Mouse (Mus musculus): ENCODE results near the gene Rsu1. TPM values are rescaled to one million over a fixed set of nuclear protein-coding genes. Genes with fewer than 3 reads are reported as not detected.

The Rsu1 gene
- polyA plus RNA-seq, 1 experiment: 61.1 TPM

- peak; percentile 54 for DNase-seq
- WGBS: 79% methylated on average over 8 of the region's 8 CpGs
- peaks cover 3% of the 10 kb centered on the region; the same call in 1 of the 2 replicates for H3K4me1 ChIP-seq (ENCODE audit: control insufficient read depth, insufficient read depth, low read length)
These were observed 33.9 kb downstream of the Rsu1 start for GRCm38 (mm10) chr2:13237140-13237901.

GRCm38 (mm10) chr2:13235696-13236095, 35.5 kb downstream of the Rsu1 start:
- 52% methylated on average over 5 of the region's 5 CpGs for WGBS
- peak; percentile 28 for DNase-seq
- H3K27ac ChIP-seq (ENCODE audit: insufficient read depth, low read depth, low read length): no peak overlapping the region
- no peaks in the 10 kb centered on the region for H3K36me3 ChIP-seq (ENCODE audit: control insufficient read depth, insufficient read depth, low read length)
- H3K4me3 ChIP-seq (ENCODE audit: insufficient read depth, low read depth, low read length): no peak overlapping the region
- no peaks in the 10 kb centered on the region for H3K27me3 ChIP-seq (replicated peaks; ENCODE audit: control insufficient read depth, insufficient read depth, low read length)
- peaks cover 3% of the 10 kb centered on the region; the same call in 1 of the 2 replicates for H3K4me1 ChIP-seq (ENCODE audit: control insufficient read depth, insufficient read depth, low read length)
- TF ChIP-seq CTCF (conservative IDR thresholded peaks at IDR 0.05; ENCODE audit: insufficient read depth, insufficient read length, low read depth, low read length): no peak

More at GRCm38 (mm10) chr2:13237140-13237901, 33.9 kb downstream of the Rsu1 start:
- Histone ChIP-seq H3K27me3 (replicated peaks; ENCODE audit: control insufficient read depth, insufficient read depth, low read length) (no peaks in the 10 kb centered on the region), H3K36me3 (ENCODE audit: control insufficient read depth, insufficient read depth, low read length) (no peaks in the 10 kb centered on the region), H3K27ac (ENCODE audit: insufficient read depth, low read depth, low read length) (no peak overlapping the region), H3K4me3 (ENCODE audit: insufficient read depth, low read depth, low read length) (no peak overlapping the region)
- peak; percentile 26; the same call in 1 of the 2 replicates for TF ChIP-seq CTCF (conservative IDR thresholded peaks at IDR 0.05; ENCODE audit: insufficient read depth, insufficient read length, low read depth, low read length)
- no peak for TF ChIP-seq POLR2A (IDR thresholded peaks at IDR 0.05; ENCODE audit: low read depth, low read length)

GRCm38 (mm10) chr2:13234796-13235195, 36.4 kb downstream of the Rsu1 start:
- WGBS: 93% methylated on average over 10 of the region's 10 CpGs
- no peak for DNase-seq
- no peak for TF ChIP-seq CTCF (conservative IDR thresholded peaks at IDR 0.05; ENCODE audit: insufficient read depth, insufficient read length, low read depth, low read length)
- no peak for TF ChIP-seq POLR2A (IDR thresholded peaks at IDR 0.05; ENCODE audit: low read depth, low read length)
- no peak overlapping the region for H3K4me3 ChIP-seq (ENCODE audit: insufficient read depth, low read depth, low read length)
- H3K4me1 ChIP-seq (ENCODE audit: control insufficient read depth, insufficient read depth, low read length): peaks cover 3% of the 10 kb centered on the region; the same call in 1 of the 2 replicates
- no peaks in the 10 kb centered on the region for H3K27me3 ChIP-seq (replicated peaks; ENCODE audit: control insufficient read depth, insufficient read depth, low read length)
- H3K27ac ChIP-seq (ENCODE audit: insufficient read depth, low read depth, low read length): no peak overlapping the region
- no peaks in the 10 kb centered on the region for H3K36me3 ChIP-seq (ENCODE audit: control insufficient read depth, insufficient read depth, low read length)

GRCm38 (mm10) chr2:13233902-13234301, 37.3 kb downstream of the Rsu1 start:
- Histone ChIP-seq H3K4me3 (ENCODE audit: insufficient read depth, low read depth, low read length) (no peak overlapping the region), H3K27me3 (replicated peaks; ENCODE audit: control insufficient read depth, insufficient read depth, low read length) (no peaks in the 10 kb centered on the region), H3K27ac (ENCODE audit: insufficient read depth, low read depth, low read length) (no peak overlapping the region), H3K36me3 (ENCODE audit: control insufficient read depth, insufficient read depth, low read length) (no peaks in the 10 kb centered on the region), H3K4me1 (ENCODE audit: control insufficient read depth, insufficient read depth, low read length) (peaks cover 3% of the 10 kb centered on the region; the same call in 1 of the 2 replicates)
- WGBS: 17% methylated on average over 7 of the region's 7 CpGs
- TF ChIP-seq CTCF (conservative IDR thresholded peaks at IDR 0.05; ENCODE audit: insufficient read depth, insufficient read length, low read depth, low read length) (no peak), POLR2A (IDR thresholded peaks at IDR 0.05; ENCODE audit: low read depth, low read length) (no peak)
- DNase-seq: peak; percentile 35

- Histone ChIP-seq H3K4me1 (ENCODE audit: control insufficient read depth, insufficient read depth, low read length) (peaks cover 3% of the 10 kb centered on the region; the same call in 1 of the 2 replicates), H3K4me3 (ENCODE audit: insufficient read depth, low read depth, low read length) (no peak overlapping the region), H3K27me3 (replicated peaks; ENCODE audit: control insufficient read depth, insufficient read depth, low read length) (no peaks in the 10 kb centered on the region), H3K27ac (ENCODE audit: insufficient read depth, low read depth, low read length) (no peak overlapping the region), H3K36me3 (ENCODE audit: control insufficient read depth, insufficient read depth, low read length) (no peaks in the 10 kb centered on the region)
- WGBS: 51% methylated on average over 12 of the region's 12 CpGs
- no peak for DNase-seq
- TF ChIP-seq CTCF (conservative IDR thresholded peaks at IDR 0.05; ENCODE audit: insufficient read depth, insufficient read length, low read depth, low read length) (no peak), POLR2A (IDR thresholded peaks at IDR 0.05; ENCODE audit: low read depth, low read length) (no peak)
These were observed 37.9 kb downstream of the Rsu1 start for GRCm38 (mm10) chr2:13233254-13233835.

GRCm38 (mm10) chr2:13232305-13232704, 38.9 kb downstream of the Rsu1 start:
- TF ChIP-seq CTCF (conservative IDR thresholded peaks at IDR 0.05; ENCODE audit: insufficient read depth, insufficient read length, low read depth, low read length): no peak
- TF ChIP-seq POLR2A (IDR thresholded peaks at IDR 0.05; ENCODE audit: low read depth, low read length): no peak
- Histone ChIP-seq H3K36me3 (ENCODE audit: control insufficient read depth, insufficient read depth, low read length) (no peaks in the 10 kb centered on the region), H3K27me3 (replicated peaks; ENCODE audit: control insufficient read depth, insufficient read depth, low read length) (no peaks in the 10 kb centered on the region), H3K4me1 (ENCODE audit: control insufficient read depth, insufficient read depth, low read length) (peaks cover 3% of the 10 kb centered on the region; the same call in 1 of the 2 replicates), H3K4me3 (ENCODE audit: insufficient read depth, low read depth, low read length) (no peak overlapping the region), H3K27ac (ENCODE audit: insufficient read depth, low read depth, low read length) (no peak overlapping the region)
- 71% methylated on average over 6 of the region's 6 CpGs for WGBS
- DNase-seq: no peak

- no peak overlapping the region for H3K27ac ChIP-seq (ENCODE audit: insufficient read depth, low read depth, low read length)
- TF ChIP-seq POLR2A (IDR thresholded peaks at IDR 0.05; ENCODE audit: low read depth, low read length) (no peak), CTCF (conservative IDR thresholded peaks at IDR 0.05; ENCODE audit: insufficient read depth, insufficient read length, low read depth, low read length) (no peak)
- H3K36me3 ChIP-seq (ENCODE audit: control insufficient read depth, insufficient read depth, low read length): no peaks in the 10 kb centered on the region
- H3K4me3 ChIP-seq (ENCODE audit: insufficient read depth, low read depth, low read length): no peak overlapping the region
- peaks cover 3% of the 10 kb centered on the region; the same call in 1 of the 2 replicates for H3K4me1 ChIP-seq (ENCODE audit: control insufficient read depth, insufficient read depth, low read length)
- H3K27me3 ChIP-seq (replicated peaks; ENCODE audit: control insufficient read depth, insufficient read depth, low read length): no peaks in the 10 kb centered on the region
- no peak for DNase-seq
- WGBS: 92% methylated on average over 3 of the region's 3 CpGs
These were observed 41.5 kb downstream of the Rsu1 start for GRCm38 (mm10) chr2:13229686-13230085.
